Mouse (Mus musculus): ENCODE results near the gene Phactr4.

GRCm38 (mm10) chr4:132398863-132399262 lies 23.4 kb downstream of the Phactr4 start:
- TF ChIP-seq CTCF (conservative IDR thresholded peaks at IDR 0.05; ENCODE audit: low read length) = no peak
- no peak for TF ChIP-seq POU5F1 (IDR thresholded peaks at IDR 0.05; ENCODE audit: borderline replicate concordance, low read length)
- no peak for TF ChIP-seq NANOG (IDR thresholded peaks at IDR 0.05; ENCODE audit: borderline replicate concordance, low read length)
